Mouse (Mus musculus): ENCODE measurements around the gene Kcnk1.

Kcnk1 gene

GRCm38 (mm10) chr8:125995101-125995986, at the start of gene Kcnk1:
Kcnk1 (plus strand) TSS chr8:125995170.
- DNase-seq = no peak

GRCm38 (mm10) chr8:125948696-125949308, 46.2 kb upstream of the Kcnk1 start:
- no peak for DNase-seq

GRCm38 (mm10) chr8:125950007-125950940, 44.7 kb upstream of the Kcnk1 start:
- peak; percentile 24 to 52 for DNase-seq

GRCm38 (mm10) chr8:125955671-125956070, 39.3 kb upstream of the Kcnk1 start:
- DNase-seq = peak in 1 of 2 experiments; percentile 6

- no peak for DNase-seq
These were observed 38.2 kb upstream of the Kcnk1 start for GRCm38 (mm10) chr8:125956796-125957195.

GRCm38 (mm10) chr8:125957226-125957993, 37.6 kb upstream of the Kcnk1 start:
- no peak for DNase-seq

DNA sequence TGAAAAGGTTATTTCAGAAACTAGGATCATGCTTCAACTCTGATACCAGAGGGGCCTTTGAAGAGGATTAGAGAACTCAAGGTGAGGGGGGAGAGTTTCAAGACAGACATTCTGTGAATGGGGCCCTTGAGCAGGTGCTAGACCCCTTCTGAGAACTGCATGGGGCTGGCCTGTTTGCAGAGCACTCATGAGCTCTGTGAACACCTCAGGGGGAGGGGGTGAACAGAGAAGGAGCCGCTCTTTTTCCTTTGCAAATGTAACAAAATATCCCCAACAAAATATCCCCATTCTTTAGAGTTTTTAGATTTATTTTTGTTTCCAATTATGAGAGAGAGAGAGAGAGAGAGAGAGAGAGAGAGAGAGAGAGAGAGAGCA, 37.0 kb upstream of the Kcnk1 start:
- DNase-seq = no peak

GRCm38 (mm10) chr8:125959363-125959771, 35.6 kb upstream of the Kcnk1 start:
- DNase-seq = no peak

DNA sequence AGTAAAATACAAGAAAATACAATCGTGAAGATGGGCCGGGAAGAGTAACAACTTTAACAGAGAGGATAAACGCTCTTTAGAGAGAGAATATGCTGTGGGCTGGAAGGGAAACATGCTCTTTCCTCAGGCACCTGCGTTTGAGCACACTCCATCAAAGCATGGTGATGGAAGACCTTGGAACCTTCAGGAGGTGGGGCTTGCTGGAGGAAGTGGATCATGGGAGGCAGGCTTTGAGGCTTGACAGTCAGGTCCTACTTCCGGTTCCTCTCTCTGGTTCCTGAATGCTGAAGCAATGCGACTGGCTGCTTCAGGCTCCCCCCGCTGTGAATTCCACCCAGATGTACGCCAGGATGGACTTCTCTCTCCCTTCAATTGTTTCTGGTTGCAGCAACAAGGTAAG, 34.9 kb upstream of the Kcnk1 start:
- DNase-seq = no peak

GRCm38 (mm10) chr8:125961790-125962189, 33.2 kb upstream of the Kcnk1 start:
- no peak for DNase-seq

DNA sequence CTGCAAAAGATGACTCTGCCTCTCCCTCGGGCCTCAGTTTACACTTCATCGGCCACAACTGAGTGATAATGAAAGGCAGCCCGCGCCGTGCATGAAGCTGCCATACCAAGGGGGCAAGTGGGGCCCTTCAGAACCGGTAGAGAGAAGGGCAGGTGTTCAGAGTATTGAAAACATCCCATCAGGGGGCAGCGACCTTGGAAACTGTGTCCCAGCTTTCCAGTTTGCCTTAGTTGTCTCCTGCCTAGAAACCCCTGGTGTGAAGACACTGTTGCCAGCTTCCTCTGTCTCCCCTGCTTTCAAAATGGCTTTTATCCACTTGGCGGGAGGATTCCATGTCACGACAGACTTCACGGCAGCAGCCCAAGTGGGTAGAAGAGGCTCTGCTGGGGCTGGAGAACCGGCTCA, 31.2 kb upstream of the Kcnk1 start:
- DNase-seq = no peak

DNA sequence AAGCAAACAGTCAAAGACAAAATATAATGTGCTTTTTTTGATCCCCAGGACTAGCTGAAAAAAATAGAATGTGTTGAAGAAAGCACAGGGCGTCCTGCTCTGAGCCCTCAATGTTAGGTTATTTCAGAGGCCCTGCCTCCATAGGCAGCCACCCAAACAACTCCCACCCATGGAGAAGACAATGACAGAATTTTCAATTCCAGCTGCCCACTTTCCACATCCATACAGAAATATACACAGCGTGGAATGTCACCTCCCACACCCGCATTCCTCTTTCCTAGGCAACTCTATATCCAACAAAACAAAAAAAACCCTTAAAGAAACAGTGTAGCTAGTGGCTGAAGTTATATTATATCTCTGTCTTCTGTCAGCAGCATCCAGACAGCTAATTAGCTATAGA, 23.6 kb upstream of the Kcnk1 start:
- no peak for DNase-seq

GRCm38 (mm10) chr8:125975981-125976380, 19.0 kb upstream of the Kcnk1 start:
- DNase-seq = no peak

DNA sequence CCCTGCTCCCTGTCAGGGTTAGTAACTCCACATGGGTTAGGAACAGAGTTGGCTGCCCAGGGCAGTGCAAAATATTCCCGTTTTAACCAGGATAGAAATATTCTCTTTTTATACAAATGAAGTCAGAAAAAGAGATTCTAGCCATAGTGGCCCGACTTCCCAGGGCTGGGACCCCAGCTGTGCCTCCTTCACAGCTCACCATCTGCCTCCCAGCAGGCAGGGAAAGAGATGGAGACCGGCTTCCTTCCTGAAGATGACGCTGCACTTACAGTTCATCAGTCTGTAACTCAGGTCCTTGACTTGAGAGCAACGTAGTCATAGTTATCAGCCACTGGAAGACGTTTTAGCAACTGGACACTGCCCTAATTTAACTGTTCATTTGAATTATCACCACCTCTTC, 14.1 kb upstream of the Kcnk1 start:
- DNase-seq = no peak

- DNase-seq = no peak
These were observed 11.5 kb upstream of the Kcnk1 start for GRCm38 (mm10) chr8:125983515-125983914.

DNA sequence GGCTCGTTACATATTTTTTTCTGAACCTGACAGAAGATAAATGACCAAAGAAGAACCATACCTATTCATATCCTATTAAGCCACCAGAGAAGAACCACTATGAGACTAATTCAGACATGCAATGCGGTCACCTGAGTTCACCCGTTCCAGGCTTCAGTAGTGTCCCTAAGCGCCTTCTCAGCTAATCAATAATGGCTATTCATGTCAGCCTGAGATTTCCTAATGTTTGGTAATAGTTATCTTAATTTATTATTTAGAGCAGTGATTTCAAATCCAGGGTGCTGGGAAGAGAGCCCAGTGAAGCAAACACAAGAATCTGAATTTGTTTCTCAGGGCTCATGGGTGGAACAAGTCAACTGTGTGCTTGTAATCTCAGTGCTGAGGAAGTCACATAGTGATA, 10.8 kb upstream of the Kcnk1 start:
- no peak for DNase-seq

- no peak for DNase-seq
These were observed 9.6 kb upstream of the Kcnk1 start for GRCm38 (mm10) chr8:125985364-125985763.

DNA sequence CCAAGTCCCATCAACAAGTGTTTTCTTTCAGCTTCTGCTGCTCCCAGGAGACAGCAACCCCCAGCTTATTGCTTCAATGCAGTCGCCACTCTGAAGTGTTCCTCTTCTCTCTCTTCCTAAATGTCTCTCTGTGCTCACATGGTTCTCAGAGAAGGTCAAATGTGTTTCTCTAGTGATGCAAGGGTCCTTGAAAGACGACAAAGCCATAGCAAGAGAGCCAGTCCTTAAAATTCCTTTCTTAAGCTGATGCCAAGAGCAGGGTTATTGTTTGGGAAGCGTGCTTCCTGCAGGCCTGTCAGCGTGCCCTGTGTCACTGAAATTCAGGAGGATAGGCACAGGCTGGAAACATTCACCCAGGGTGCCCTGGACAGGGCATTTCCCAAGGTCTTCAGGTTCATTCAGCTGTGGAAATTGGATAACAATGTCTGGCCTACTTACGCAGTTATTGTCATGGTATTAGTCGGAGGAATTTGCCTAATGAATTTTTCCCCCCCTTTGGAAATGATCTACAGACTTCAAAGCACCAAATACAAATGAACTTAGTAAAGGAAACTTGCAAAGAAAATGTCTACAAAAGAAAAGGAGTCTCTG, 7.9 kb upstream of the Kcnk1 start:
- DNase-seq = no peak

GRCm38 (mm10) chr8:125987996-125988395, 7.0 kb upstream of the Kcnk1 start:
- no peak for DNase-seq

- DNase-seq = no peak
These were observed 1.3 kb upstream of the Kcnk1 start for GRCm38 (mm10) chr8:125993636-125994035.

GRCm38 (mm10) chr8:125996031-125996839, 1.3 kb downstream of the Kcnk1 start:
- DNase-seq = no peak

Measured in spleen, adult 18-20 months (tissue).